Mouse (Mus musculus): ENCODE data around the gene Ift57.

Gene Ift57

GRCm38 (mm10) chr16:49698620-49699525, at the start of gene Ift57:
Gene Ift57, plus strand, starts transcription at chr16:49699233.
- peak; percentile 58 for DNase-seq (ENCODE audit: extremely low read depth, low read depth, low spot score)

- no peak for DNase-seq (ENCODE audit: extremely low read depth, low read depth, low spot score)
These were observed 41.9 kb upstream of the Ift57 start for GRCm38 (mm10) chr16:49657182-49657581.

GRCm38 (mm10) chr16:49658029-49658428, 41.0 kb upstream of the Ift57 start:
- DNase-seq (ENCODE audit: extremely low read depth, low read depth, low spot score): no peak

GRCm38 (mm10) chr16:49659131-49659530, 39.9 kb upstream of the Ift57 start:
- no peak for DNase-seq (ENCODE audit: extremely low read depth, low read depth, low spot score)

GRCm38 (mm10) chr16:49660111-49660510, 38.9 kb upstream of the Ift57 start:
- no peak for DNase-seq (ENCODE audit: extremely low read depth, low read depth, low spot score)

- DNase-seq (ENCODE audit: extremely low read depth, low read depth, low spot score): no peak
These were observed 36.8 kb upstream of the Ift57 start for GRCm38 (mm10) chr16:49662201-49662600.

GRCm38 (mm10) chr16:49664677-49665076, 34.4 kb upstream of the Ift57 start:
- DNase-seq (ENCODE audit: extremely low read depth, low read depth, low spot score): no peak

GRCm38 (mm10) chr16:49679666-49680065, 19.4 kb upstream of the Ift57 start:
- no peak for DNase-seq (ENCODE audit: extremely low read depth, low read depth, low spot score)

- no peak for DNase-seq (ENCODE audit: extremely low read depth, low read depth, low spot score)
These were observed 14.1 kb upstream of the Ift57 start for GRCm38 (mm10) chr16:49684961-49685360.

- DNase-seq (ENCODE audit: extremely low read depth, low read depth, low spot score): no peak
These were observed 788 bp downstream of the Ift57 start for GRCm38 (mm10) chr16:49699821-49700220.

- DNase-seq (ENCODE audit: extremely low read depth, low read depth, low spot score): no peak
These were observed 9.0 kb downstream of the Ift57 start for GRCm38 (mm10) chr16:49708074-49708473.

- no peak for DNase-seq (ENCODE audit: extremely low read depth, low read depth, low spot score)
These were observed 11.2 kb downstream of the Ift57 start for GRCm38 (mm10) chr16:49710188-49710587.

GRCm38 (mm10) chr16:49713302-49713701, 14.3 kb downstream of the Ift57 start:
- no peak for DNase-seq (ENCODE audit: extremely low read depth, low read depth, low spot score)

GRCm38 (mm10) chr16:49720671-49721070, 21.6 kb downstream of the Ift57 start:
- no peak for DNase-seq (ENCODE audit: extremely low read depth, low read depth, low spot score)

- no peak for DNase-seq (ENCODE audit: extremely low read depth, low read depth, low spot score)
These were observed 22.6 kb downstream of the Ift57 start for GRCm38 (mm10) chr16:49721678-49722077.

- no peak for DNase-seq (ENCODE audit: extremely low read depth, low read depth, low spot score)
These were observed 24.2 kb downstream of the Ift57 start for GRCm38 (mm10) chr16:49723222-49723621.

- DNase-seq (ENCODE audit: extremely low read depth, low read depth, low spot score): no peak
These were observed 25.2 kb downstream of the Ift57 start for GRCm38 (mm10) chr16:49724232-49724631.

GRCm38 (mm10) chr16:49724931-49725330, 25.9 kb downstream of the Ift57 start:
- DNase-seq (ENCODE audit: extremely low read depth, low read depth, low spot score): no peak

- no peak for DNase-seq (ENCODE audit: extremely low read depth, low read depth, low spot score)
These were observed 26.4 kb downstream of the Ift57 start for GRCm38 (mm10) chr16:49725446-49725845.

GRCm38 (mm10) chr16:49726216-49726615, 27.2 kb downstream of the Ift57 start:
- DNase-seq (ENCODE audit: extremely low read depth, low read depth, low spot score): no peak

GRCm38 (mm10) chr16:49726761-49727160, 27.7 kb downstream of the Ift57 start:
- DNase-seq (ENCODE audit: extremely low read depth, low read depth, low spot score): no peak

GRCm38 (mm10) chr16:49736536-49736935, 37.5 kb downstream of the Ift57 start:
- no peak for DNase-seq (ENCODE audit: extremely low read depth, low read depth, low spot score)

- DNase-seq (ENCODE audit: extremely low read depth, low read depth, low spot score): no peak
These were observed 48.3 kb downstream of the Ift57 start for GRCm38 (mm10) chr16:49747360-49747759.

Measured in fat pad, adult 2 months (tissue).